Mouse (Mus musculus): ENCODE results near the gene Zfp235. TPM values are rescaled to one million over a fixed set of nuclear protein-coding genes. Genes with fewer than 3 reads are reported as not detected.
A peak's percentile ranks its signal among the peaks of the same experiment; 100 is the strongest.

Zfp235 gene
- polyA plus RNA-seq, 1 experiment, result not detected

GRCm38 (mm10) chr7:24113001-24113400 is 21.0 kb upstream of the Zfp235 start:
- H3K4me1 ChIP-seq (ENCODE audit: control insufficient read depth, insufficient read depth, low read length), result peaks cover 3% of the 10 kb centered on the region; the same call in 1 of the 2 replicates
- peak overlapping the region; percentile 74 for H3K4me3 ChIP-seq (ENCODE audit: insufficient read depth, low read depth, low read length)
- TF ChIP-seq CTCF (IDR thresholded peaks at IDR 0.05; ENCODE audit: insufficient read depth, low read depth, low read length) (no peak), POLR2A (IDR thresholded peaks at IDR 0.05; ENCODE audit: insufficient read depth, low read depth, low read length) (no peak)
- no peak overlapping the region for H3K27ac ChIP-seq (ENCODE audit: insufficient read depth, low read depth, low read length)
- WGBS, result 9% methylated on average over 12 of the region's 12 CpGs

DNA sequence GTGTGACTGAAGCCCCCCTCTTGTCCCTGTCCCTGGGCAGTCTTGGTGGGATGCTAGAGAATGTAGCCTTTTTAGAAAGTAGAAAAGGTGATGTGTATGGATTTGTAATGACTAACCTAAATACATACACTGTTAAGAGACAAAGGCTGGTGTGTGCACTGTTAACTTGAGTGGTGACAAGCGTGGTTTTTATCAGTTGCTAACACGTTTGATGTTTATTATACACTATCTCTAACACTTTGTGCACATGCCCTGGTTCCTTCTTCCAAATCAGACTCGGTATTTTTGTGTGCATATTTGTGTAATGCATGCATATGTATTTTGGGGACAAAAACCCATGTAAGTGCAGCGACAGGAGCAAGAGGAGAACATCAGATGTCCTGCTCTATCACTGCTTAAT is 17.3 kb upstream of the Zfp235 start:
- no peak for TF ChIP-seq POLR2A (IDR thresholded peaks at IDR 0.05; ENCODE audit: insufficient read depth, low read depth, low read length)
- no peak for TF ChIP-seq CTCF (IDR thresholded peaks at IDR 0.05; ENCODE audit: insufficient read depth, low read depth, low read length)

GRCm38 (mm10) chr7:24133425-24133995 is 459 bp upstream of the Zfp235 start:
- H3K27ac ChIP-seq (ENCODE audit: insufficient read depth, low read depth, low read length), result no peak overlapping the region
- H3K4me1 ChIP-seq (ENCODE audit: control insufficient read depth, insufficient read depth, low read length), result peaks cover 5% of the 10 kb centered on the region; the same call in 1 of the 2 replicates

More for the DNA sequence above, 17.3 kb upstream of the Zfp235 start:
- Histone ChIP-seq H3K27ac (ENCODE audit: insufficient read depth, low read depth, low read length) (no peak overlapping the region), H3K4me1 (ENCODE audit: control insufficient read depth, insufficient read depth, low read length) (peaks cover 3% of the 10 kb centered on the region; the same call in 1 of the 2 replicates), H3K4me3 (ENCODE audit: insufficient read depth, low read depth, low read length) (no peak overlapping the region)
- WGBS, result 81% methylated on average over 4 of the region's 4 CpGs

GRCm38 (mm10) chr7:24142566-24142965 is 8.6 kb downstream of the Zfp235 start:
- no peak overlapping the region for H3K4me3 ChIP-seq (ENCODE audit: insufficient read depth, low read depth, low read length)
- no peak for TF ChIP-seq POLR2A (IDR thresholded peaks at IDR 0.05; ENCODE audit: insufficient read depth, low read depth, low read length)
- no peak for TF ChIP-seq CTCF (IDR thresholded peaks at IDR 0.05; ENCODE audit: insufficient read depth, low read depth, low read length)
- whole genome bisulfite sequencing, result 89% methylated on average over 6 of the region's 6 CpGs

More at GRCm38 (mm10) chr7:24133425-24133995, 459 bp upstream of the Zfp235 start:
- WGBS, result 15% methylated on average over 6 of the region's 6 CpGs
- TF ChIP-seq POLR2A (IDR thresholded peaks at IDR 0.05; ENCODE audit: insufficient read depth, low read depth, low read length) (no peak), CTCF (IDR thresholded peaks at IDR 0.05; ENCODE audit: insufficient read depth, low read depth, low read length) (no peak)
- H3K4me3 ChIP-seq (ENCODE audit: insufficient read depth, low read depth, low read length), result peak overlapping the region; percentile 33

DNA sequence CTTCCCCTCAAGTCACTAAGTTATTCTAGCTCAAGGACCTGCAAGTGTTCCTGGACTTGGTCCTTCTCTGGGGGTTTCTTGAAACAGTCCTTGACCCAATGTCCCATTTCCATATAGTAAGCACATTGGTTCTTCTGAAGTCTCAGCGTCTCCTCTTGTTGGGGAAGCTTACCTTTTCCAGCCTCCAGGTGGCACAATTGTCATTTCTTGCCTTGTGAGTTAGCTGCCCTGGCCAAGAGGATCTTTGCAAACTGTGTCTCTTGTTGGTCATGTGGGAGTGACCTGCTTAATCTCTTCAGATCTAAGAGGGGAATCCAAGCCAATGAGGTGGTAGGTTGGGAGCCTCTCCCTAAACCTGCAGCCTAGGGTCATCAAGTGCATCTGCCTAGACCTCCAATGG is 19.3 kb downstream of the Zfp235 start:
- 18% methylated on average over 1 of the region's 1 CpGs for WGBS
- Histone ChIP-seq H3K4me3 (ENCODE audit: insufficient read depth, low read depth, low read length) (no peak overlapping the region), H3K4me1 (ENCODE audit: control insufficient read depth, insufficient read depth, low read length) (no peaks in the 10 kb centered on the region), H3K27ac (ENCODE audit: insufficient read depth, low read depth, low read length) (no peak overlapping the region)
- no peak for TF ChIP-seq POLR2A (IDR thresholded peaks at IDR 0.05; ENCODE audit: insufficient read depth, low read depth, low read length)
- no peak for TF ChIP-seq CTCF (IDR thresholded peaks at IDR 0.05; ENCODE audit: insufficient read depth, low read depth, low read length)

More at GRCm38 (mm10) chr7:24142566-24142965, 8.6 kb downstream of the Zfp235 start:
- no peaks in the 10 kb centered on the region for H3K4me1 ChIP-seq (ENCODE audit: control insufficient read depth, insufficient read depth, low read length)
- H3K27ac ChIP-seq (ENCODE audit: insufficient read depth, low read depth, low read length), result no peak overlapping the region

DNA sequence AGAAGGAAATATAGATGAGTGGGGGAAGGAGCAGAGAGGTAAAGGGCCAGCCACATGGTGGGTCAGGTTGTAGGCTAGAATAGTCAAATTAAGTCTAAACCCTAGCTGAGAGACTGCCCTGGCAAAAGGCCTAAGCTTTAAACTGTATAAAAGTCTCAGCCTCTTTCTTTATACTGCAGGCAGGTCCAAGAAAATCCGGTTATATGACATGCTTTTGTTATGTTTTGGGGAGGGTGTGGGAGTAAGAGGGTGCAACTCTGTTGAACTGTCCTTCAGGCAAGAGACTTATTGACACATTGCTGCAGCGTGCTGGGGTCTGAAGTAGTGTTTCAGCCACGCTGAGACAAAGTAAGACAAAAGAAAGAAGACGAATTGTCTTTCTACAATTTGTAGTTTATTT is 38.2 kb downstream of the Zfp235 start:
- no peak overlapping the region for H3K4me3 ChIP-seq (ENCODE audit: insufficient read depth, low read depth, low read length)
- WGBS, result 52% methylated on average over 4 of the region's 4 CpGs
- no peak overlapping the region for H3K27ac ChIP-seq (ENCODE audit: insufficient read depth, low read depth, low read length)
- no peak for TF ChIP-seq POLR2A (IDR thresholded peaks at IDR 0.05; ENCODE audit: insufficient read depth, low read depth, low read length)
- no peak for TF ChIP-seq CTCF (IDR thresholded peaks at IDR 0.05; ENCODE audit: insufficient read depth, low read depth, low read length)
- no peaks in the 10 kb centered on the region for H3K4me1 ChIP-seq (ENCODE audit: control insufficient read depth, insufficient read depth, low read length)

- H3K4me3 ChIP-seq (ENCODE audit: insufficient read depth, low read depth, low read length), result peak within 1 kb of the TSS; percentile 93
- no peaks in the 10 kb centered on the region for H3K4me1 ChIP-seq (ENCODE audit: control insufficient read depth, insufficient read depth, low read length)
- TF ChIP-seq CTCF (IDR thresholded peaks at IDR 0.05; ENCODE audit: insufficient read depth, low read depth, low read length), result no peak
- TF ChIP-seq POLR2A (IDR thresholded peaks at IDR 0.05; ENCODE audit: insufficient read depth, low read depth, low read length), result 0 out of 2 replicates have a peak, but pooled peaks have one; percentile 14
- WGBS, result 8% methylated on average over 23 of the region's 23 CpGs
- H3K27ac ChIP-seq (ENCODE audit: insufficient read depth, low read depth, low read length), result peak within 1 kb of the TSS; percentile 71; the same call in 1 of the 2 replicates
These were observed 40.8 kb downstream of the Zfp235 start, which contains the start of gene Zfp114 for GRCm38 (mm10) chr7:24174618-24175336. TSS of gene Zfp114 (plus strand) at chr7:24175060.

GRCm38 (mm10) chr7:24175337-24175711 is 41.4 kb downstream of the Zfp235 start:
- 48% methylated on average over 6 of the region's 6 CpGs for WGBS
- Histone ChIP-seq H3K4me3 (ENCODE audit: insufficient read depth, low read depth, low read length) (peak overlapping the region; percentile 93), H3K27ac (ENCODE audit: insufficient read depth, low read depth, low read length) (no peak overlapping the region), H3K4me1 (ENCODE audit: control insufficient read depth, insufficient read depth, low read length) (no peaks in the 10 kb centered on the region)
- TF ChIP-seq POLR2A (IDR thresholded peaks at IDR 0.05; ENCODE audit: insufficient read depth, low read depth, low read length) (no peak), CTCF (IDR thresholded peaks at IDR 0.05; ENCODE audit: insufficient read depth, low read depth, low read length) (no peak)

- 65% methylated on average over 1 of the region's 1 CpGs for WGBS
- no peak overlapping the region for H3K27ac ChIP-seq (ENCODE audit: insufficient read depth, low read depth, low read length)
- no peak for TF ChIP-seq CTCF (IDR thresholded peaks at IDR 0.05; ENCODE audit: insufficient read depth, low read depth, low read length)
- no peak for TF ChIP-seq POLR2A (IDR thresholded peaks at IDR 0.05; ENCODE audit: insufficient read depth, low read depth, low read length)
- no peak overlapping the region for H3K4me3 ChIP-seq (ENCODE audit: insufficient read depth, low read depth, low read length)
- no peaks in the 10 kb centered on the region for H3K4me1 ChIP-seq (ENCODE audit: control insufficient read depth, insufficient read depth, low read length)
These were observed 53.6 kb downstream of the Zfp235 start for GRCm38 (mm10) chr7:24187611-24188010.

Measured in olfactory bulb, adult 2 months (tissue).